Mouse (Mus musculus): ENCODE measurements around the gene Pyroxd1. TPM values are rescaled to one million over a fixed set of nuclear protein-coding genes. Genes with fewer than 3 reads are reported as not detected.
A peak's percentile ranks its signal among the peaks of the same experiment; 100 is the strongest.
"Not testable (repeated sequence)": the region's sequence is repeated elsewhere in the genome, so short reads cannot be mapped to it uniquely, and the experiment has no call there.

Gene Pyroxd1
- total RNA-seq (2021): 10 to 100 TPM; 16.1 to 17.6 TPM
- long read RNA-seq, experiment 1, transcript Pyroxd1-201 (12 exons, 2,831 nt): major isoform, 14 of 27 reads
- long read RNA-seq, experiment 1, partial matches to known transcripts: 3 of 27 reads
- long read RNA-seq, experiment 1, other reads (novel, unspliced or antisense): 10 of 27 reads
- long read RNA-seq, experiment 2, transcript Pyroxd1-201 (12 exons, 2,831 nt): major isoform, 16 of 28 reads
- long read RNA-seq, experiment 2, partial matches to known transcripts: 0 of 28 reads
- long read RNA-seq, experiment 2, other reads (novel, unspliced or antisense): 11 of 28 reads

- peak; percentile 86 to 90 for DNase-seq (ENCODE audit: low spot score in 2 of 2)
These were observed at the start of gene Pyroxd1 for GRCm38 (mm10) chr6:142345440-142346038. Gene Pyroxd1 (plus strand): TSS chr6:142345654.

DNA sequence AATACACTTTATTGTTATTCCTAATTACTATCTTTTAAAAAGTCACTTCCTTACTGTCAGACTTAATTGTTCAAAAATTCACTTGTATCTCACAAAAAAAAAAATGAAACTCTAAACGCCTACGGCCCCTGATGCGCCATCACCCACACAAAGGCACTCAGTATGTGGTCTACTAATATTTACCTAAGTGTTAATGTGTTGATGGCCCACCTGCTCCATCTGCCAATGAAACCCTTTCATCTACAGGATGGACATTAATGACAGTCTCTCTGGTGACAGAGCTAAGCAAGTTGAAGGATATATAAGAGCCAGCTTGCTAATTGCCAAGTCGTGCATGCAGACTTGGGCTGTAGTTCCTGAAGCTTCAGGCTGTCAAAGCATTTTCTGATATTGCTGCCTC lies 47.4 kb upstream of the Pyroxd1 start, which contains the start of gene Iapp:
Gene Iapp, plus strand, starts transcription at position 326 of the 400 bp plus-strand sequence.
- no peak for DNase-seq (ENCODE audit: low spot score in 2 of 2)

DNA sequence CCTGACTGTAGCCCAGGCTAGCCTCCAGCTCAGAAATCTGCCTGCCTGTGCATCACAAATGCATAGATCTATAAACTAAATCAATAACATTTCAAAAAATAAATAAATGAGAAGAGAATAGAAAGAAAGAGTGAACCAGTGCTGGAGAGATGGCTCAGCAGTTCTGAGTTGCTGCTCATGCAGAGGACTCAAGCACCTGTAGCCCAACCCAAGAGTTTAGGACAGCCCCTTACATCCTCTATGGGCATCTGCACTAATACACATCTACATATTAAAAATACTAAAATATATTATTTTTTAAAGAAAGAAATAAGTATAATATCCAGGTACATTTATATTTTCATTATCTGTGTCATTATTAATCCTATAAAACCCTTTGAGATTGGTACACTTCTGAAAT lies 40.4 kb upstream of the Pyroxd1 start:
- DNase-seq (ENCODE audit: low spot score in 2 of 2): no peak

DNA sequence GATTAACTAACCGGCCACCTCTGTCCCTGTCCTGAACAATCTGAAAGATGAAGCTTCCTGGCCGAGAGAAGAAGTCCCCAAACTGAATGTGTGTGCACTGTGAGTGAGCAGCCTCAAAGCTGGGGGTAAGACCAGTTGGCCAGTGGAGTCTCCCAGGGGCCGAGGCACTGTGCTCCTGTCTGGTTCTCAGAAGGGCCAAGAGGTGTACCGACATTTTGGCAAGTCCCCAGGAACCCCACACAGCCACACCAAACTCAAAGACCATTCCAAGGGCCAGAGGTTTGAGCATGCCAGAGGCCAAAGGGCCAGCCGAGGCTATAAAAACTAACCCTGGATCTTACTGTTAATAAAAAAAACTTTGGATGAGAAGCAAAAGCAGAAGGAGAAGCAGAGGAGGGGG lies 31.2 kb upstream of the Pyroxd1 start:
- no peak for DNase-seq (ENCODE audit: low spot score in 2 of 2)

DNA sequence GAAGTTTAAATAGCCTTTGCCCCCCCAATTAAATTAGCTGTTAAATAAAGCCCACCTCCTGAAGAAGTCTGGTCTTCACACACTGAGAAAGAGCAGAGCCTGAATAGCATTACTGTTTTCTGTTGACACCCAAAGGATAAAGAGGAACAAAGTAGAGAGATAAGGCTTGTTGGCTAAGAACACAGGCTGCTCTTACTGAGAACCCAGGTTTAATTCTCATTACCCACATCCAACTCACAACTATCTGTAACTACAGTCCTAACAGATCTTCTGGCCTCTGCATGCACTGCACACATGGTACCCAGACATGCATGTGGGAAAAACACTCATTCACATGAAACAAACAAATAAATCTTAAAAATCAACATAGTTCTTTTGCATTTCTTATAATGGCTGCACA lies 28.3 kb upstream of the Pyroxd1 start:
- DNase-seq (ENCODE audit: low spot score in 2 of 2): no peak

GRCm38 (mm10) chr6:142322881-142323280 lies 22.6 kb upstream of the Pyroxd1 start, which contains the start of gene Slco1a5:
Gene Slco1a5 (minus strand): TSS chr6:142322981.
- no peak for DNase-seq (ENCODE audit: low spot score in 2 of 2)

DNA sequence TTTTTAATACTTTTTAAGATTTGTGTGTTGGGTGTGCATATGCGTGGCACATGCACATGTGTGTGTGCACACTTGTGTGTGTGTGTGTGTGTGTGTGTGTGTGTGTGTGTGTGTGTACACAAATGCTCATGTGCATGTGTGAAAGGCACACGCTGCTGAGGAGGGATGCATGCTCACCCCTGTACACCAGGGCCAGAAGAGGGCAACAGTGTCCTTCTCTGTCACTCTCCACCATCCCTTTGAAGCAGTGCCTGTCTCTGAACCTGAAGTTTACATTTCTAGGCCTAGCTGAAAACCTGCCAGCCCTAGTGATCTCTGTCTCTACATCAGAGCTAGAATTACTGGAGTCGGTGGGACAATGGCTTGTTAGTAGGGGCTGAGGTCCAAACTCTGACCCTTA lies 18.9 kb upstream of the Pyroxd1 start:
- DNase-seq (ENCODE audit: low spot score in 2 of 2): no peak

- no peak for DNase-seq (ENCODE audit: low spot score in 2 of 2)
These were observed 16.3 kb upstream of the Pyroxd1 start for GRCm38 (mm10) chr6:142329201-142329600.

DNA sequence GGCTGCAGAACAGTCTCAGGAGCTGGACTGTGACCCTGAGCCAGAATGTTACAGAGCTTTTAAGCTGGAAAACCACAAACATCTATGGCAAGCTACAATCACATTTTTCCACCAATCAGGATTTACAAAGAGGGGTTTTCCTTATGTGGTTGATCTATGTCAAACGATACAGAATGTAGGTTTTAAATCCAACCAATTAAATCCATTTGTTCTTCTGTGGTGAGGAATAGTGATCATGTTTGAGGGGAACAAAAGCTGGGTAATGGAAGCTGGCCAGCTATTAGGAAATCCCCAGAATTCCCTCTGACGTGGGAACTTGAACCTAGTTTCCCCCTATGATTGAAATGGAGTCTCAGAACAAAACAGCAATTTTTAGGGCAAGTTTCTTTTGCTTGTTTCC lies 6.5 kb upstream of the Pyroxd1 start:
- no peak for DNase-seq (ENCODE audit: low spot score in 2 of 2)

- no peak for DNase-seq (ENCODE audit: low spot score in 2 of 2)
These were observed 5.9 kb upstream of the Pyroxd1 start for GRCm38 (mm10) chr6:142339576-142339975.

- DNase-seq (ENCODE audit: low spot score in 2 of 2): peak; percentile 26 to 53
These were observed 1.9 kb upstream of the Pyroxd1 start for GRCm38 (mm10) chr6:142343561-142343960.

GRCm38 (mm10) chr6:142346181-142347110 lies 992 bp downstream of the Pyroxd1 start:
- DNase-seq (ENCODE audit: low spot score in 2 of 2): no peak

DNA sequence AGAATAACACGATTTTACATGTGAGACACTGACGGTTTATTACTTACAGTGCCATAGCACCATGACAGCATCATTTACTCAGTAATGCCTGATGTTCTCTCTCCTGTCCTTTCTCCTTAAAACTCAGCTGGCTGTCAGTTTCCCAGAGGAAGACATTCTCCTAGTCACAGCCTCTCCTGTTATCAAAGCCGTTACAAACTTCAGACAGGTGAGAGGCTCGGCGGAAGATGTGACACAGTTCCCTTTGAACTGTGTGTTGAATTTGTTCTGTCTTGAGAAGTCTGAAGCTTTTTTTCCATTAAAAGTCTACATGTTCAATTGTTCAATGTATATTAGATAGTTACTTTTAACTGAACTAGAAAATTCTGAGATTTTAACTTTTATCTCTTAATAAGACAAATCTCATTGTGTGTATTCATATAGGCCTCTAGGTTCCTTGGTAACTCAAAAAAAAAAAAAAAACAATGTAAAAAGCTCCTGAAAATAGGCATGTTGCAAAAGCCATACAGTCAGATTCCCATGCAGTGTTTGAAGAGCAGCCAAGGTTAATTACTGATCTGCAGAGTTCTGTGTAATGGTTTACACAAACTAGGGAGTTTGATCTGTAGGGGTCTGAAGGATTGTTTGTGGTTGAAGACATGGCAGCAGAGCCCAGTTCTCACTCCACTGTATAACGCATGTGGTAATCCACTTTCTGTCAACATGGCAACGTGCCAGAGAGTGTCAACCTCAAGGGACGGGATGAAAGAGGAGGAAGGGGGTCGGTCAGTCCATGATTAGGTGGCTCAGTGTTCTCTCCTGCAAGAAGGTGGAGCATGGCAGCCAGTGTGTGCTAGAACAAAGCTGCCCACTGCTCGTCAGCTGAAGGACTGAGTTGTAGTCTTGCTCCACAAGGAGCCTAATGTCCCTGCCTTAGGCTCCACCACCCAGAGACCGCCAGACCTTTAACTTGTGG lies 2.3 kb downstream of the Pyroxd1 start:
- no peak for DNase-seq (ENCODE audit: low spot score in 2 of 2)

DNA sequence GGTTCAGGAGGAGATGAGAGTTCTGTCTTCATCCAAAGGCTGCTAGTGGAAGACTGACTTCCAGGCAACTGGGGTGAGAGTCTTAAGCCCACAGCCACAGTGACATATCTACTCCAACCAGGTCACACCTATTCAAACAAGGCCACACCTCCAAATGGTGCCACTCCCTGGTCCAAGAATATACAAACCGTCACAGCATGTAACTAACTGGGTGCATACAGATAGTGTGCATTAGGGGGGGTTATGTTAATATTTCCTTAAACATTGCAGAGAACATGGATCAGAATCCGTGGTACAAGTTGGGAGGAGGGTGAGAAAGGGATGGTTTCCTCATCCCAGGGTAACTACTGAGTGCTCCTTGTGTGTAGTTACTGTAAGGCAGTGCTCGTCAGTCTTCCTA lies 6.6 kb downstream of the Pyroxd1 start:
- DNase-seq (ENCODE audit: low spot score in 2 of 2): not testable (repeated sequence)

DNA sequence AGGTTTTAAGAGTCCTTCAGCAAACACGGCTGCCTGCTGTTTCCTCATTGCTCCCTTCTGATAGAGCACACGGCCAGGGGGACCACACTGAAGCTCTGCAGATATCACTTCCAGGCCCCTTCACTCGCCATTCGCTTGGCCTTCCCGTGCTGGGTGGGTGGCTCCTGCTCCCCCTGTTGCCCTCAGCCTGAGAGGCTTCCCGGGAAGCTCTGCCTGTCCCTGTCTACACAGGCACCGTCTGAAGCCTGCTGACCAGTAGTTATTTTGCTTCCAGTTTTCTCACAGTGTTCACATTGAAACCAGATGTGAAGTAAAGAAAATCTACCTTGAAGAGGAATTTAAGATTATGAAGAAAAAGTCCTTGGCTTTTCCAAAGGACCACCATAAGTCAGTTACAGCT lies 11.7 kb downstream of the Pyroxd1 start:
- DNase-seq (ENCODE audit: low spot score in 2 of 2): no peak

DNA sequence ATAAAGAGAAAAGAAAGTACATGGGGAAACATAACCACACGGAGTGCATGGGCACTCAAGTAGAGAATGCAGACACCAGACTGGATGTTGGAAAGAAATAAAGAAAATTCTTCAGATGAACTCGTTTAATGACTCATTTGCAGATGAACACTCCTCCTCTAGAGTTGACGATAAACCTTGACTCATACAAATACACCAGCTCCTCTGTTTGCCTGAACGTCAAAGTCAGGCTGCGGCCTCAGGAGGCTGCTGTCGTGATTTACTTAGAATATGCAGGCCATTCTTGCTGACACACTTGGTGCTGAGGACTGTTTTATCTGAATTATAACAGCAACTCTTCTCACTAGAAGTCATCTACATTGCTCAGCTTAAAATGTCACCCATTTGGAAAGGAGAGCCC lies 16.6 kb downstream of the Pyroxd1 start:
- no peak for DNase-seq (ENCODE audit: low spot score in 2 of 2)

- peak in 1 of 2 experiments; percentile 31 for DNase-seq (ENCODE audit: low spot score in 2 of 2)
These were observed 17.6 kb downstream of the Pyroxd1 start for GRCm38 (mm10) chr6:142363019-142363576.

GRCm38 (mm10) chr6:142365742-142366472 lies 20.5 kb downstream of the Pyroxd1 start:
- no peak for DNase-seq (ENCODE audit: low spot score in 2 of 2)

- DNase-seq (ENCODE audit: low spot score in 2 of 2): no peak
These were observed 21.1 kb downstream of the Pyroxd1 start for GRCm38 (mm10) chr6:142366473-142367018.

Measured in left cerebral cortex, adult 18-20 months (tissue).